Mouse (Mus musculus) embryonic facial prominence, embryonic 10.5 days (tissue): ENCODE results near the gene Tpbgl. TPM values are rescaled to one million over a fixed set of nuclear protein-coding genes. Genes with fewer than 3 reads are reported as not detected.

Experiments used
- DNase-seq: peaks from one replicate; pipeline ENCODE4 v3.0.0-alpha.2; 2017; ENCODE audit warnings: low spot score
- H3K27ac ChIP-seq: fragments of 300-500 bp; sonication (generic); replicated peaks from 2 replicates; pipeline ENCODE4 v1.5.1; 2016; ENCODE audit warnings: mild to moderate bottlenecking
- H3K27me3 ChIP-seq: fragments of 300-500 bp; sonication (generic); replicated peaks from 2 replicates; pipeline ENCODE4 v1.6.1; 2016; ENCODE audit warnings: low read depth, mild to moderate bottlenecking; ENCODE audit not compliant: poor library complexity, severe bottlenecking
- H3K36me3 ChIP-seq: fragments of 300-500 bp; sonication (generic); replicated peaks from 2 replicates; pipeline ENCODE4 v1.6.1; 2016; ENCODE audit warnings: mild to moderate bottlenecking, moderate library complexity
- H3K4me1 ChIP-seq: fragments of 300-500 bp; sonication (generic); 2 replicates; pipeline ENCODE4 v1.6.1; 2016
- H3K4me3 ChIP-seq: fragments of 300-500 bp; sonication (generic); 2 replicates; pipeline ENCODE4 v1.5.1; 2016; ENCODE audit warnings: mild to moderate bottlenecking, moderate library complexity
- H3K9me3 ChIP-seq: fragments of 300-500 bp; sonication (generic); 2 replicates; pipeline ENCODE4 v1.6.1; 2016; ENCODE audit warnings: mild to moderate bottlenecking
- WGBS: fragments of 180-500 bp; shearing (Covaris S2); methylation state at CpG from one replicate; pipeline ENCODE4 v1.1.7; 2016; 5-methylcytosine and 5-hydroxymethylcytosine counted together
- polyA plus RNA-seq: library from polyadenylated mRNA; unstranded; fragments of >200 nt; fragmentation: Nextera tagmentation; extraction: Ambion mirVana; gene quantifications from 2 replicates; pipeline ENCODE4 v1.2.1, GENCODE M21; 2016

Tpbgl gene
- polyA plus RNA-seq, 1 experiment from 2014 or later: 0.60 TPM

DNA sequence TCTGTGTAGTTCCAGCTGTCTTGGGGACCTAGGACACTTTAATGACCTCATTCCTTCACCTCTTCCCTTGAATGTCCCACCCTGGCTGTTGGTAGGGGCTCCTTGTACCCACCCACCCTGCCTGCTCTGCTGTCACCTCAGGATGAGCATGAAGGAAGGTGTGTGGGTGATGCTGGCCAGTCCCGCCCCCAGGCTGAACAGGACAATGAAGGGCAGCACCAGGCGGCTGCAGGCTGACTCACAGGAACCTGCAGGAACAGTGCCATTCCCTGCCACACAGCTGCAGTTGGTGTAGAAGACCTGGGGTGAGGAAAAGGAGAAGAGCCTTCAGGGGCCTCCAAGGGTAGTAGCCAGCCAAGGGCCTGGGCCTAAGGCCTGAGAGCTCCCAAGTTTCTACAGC lies 35.4 kb upstream of the Tpbgl start:
- no peak for DNase-seq
- no peaks in the 10 kb centered on the region for H3K9me3 ChIP-seq
- no peaks in the 10 kb centered on the region for H3K36me3 ChIP-seq
- peaks cover 29% of the 10 kb centered on the region for H3K4me1 ChIP-seq
- 70% methylated on average over 2 of the region's 2 CpGs for WGBS
- no peaks in the 10 kb centered on the region for H3K27me3 ChIP-seq
- H3K27ac ChIP-seq: no peak overlapping the region
- no peak overlapping the region for H3K4me3 ChIP-seq

DNA sequence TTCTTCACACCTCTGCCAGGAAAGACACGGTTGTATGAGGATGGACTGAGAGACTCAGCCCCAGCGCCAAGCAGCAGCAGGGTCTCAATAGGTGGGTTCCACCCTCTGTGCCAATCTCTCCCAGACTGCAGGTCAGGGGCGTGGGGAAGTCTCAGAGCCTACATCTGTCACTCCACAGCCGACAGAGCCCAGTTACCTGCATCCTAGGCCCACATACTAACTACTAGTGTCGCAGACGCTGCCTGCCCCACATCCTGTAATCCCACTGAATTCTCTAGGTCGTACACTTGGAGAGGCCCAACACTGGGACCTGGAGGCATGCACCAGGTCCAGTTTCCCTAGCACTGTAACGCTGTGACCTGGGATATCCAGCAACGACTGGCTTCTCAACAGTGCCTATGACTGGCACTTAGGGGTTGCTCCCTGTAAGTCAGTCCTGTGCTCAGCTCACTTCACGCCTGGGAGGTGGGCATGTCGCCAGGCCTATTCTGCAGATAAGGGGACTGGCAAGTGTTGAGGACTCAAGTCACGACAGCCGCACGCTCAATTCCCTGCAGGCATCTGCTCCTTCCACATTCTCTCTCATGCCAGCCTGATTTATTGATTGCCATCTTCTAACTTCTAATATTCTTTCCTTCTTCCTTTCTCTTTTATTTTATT lies 34.8 kb upstream of the Tpbgl start:
- 81% methylated on average over 14 of the region's 14 CpGs for WGBS
- no peak for DNase-seq

DNA sequence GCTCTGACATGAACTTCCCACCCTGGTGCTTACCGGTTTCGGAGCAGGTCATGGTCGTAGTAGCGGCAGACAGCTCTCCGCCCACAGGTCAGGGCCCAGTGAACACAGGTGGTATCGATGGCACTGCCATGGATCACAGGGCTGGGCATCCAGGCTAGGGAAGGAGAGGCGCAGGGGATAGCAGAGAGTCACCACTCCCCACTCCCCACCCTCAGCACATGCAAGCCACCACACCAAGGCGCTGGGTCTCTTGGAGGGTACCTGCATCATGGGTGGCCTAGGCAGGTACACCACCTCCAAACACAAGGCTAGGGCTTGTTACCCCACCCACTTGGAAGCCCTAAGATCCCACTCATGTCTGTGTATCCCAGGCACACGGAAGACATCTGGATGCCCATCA lies 34.2 kb upstream of the Tpbgl start:
- H3K27me3 ChIP-seq: no peaks in the 10 kb centered on the region
- H3K27ac ChIP-seq: no peak overlapping the region
- H3K36me3 ChIP-seq: no peaks in the 10 kb centered on the region
- H3K4me1 ChIP-seq: peaks cover 21% of the 10 kb centered on the region
- no peaks in the 10 kb centered on the region for H3K9me3 ChIP-seq
- 87% methylated on average over 9 of the region's 9 CpGs for WGBS
- H3K4me3 ChIP-seq: no peak overlapping the region
- no peak for DNase-seq

More for the DNA sequence above, 34.8 kb upstream of the Tpbgl start:
- H3K36me3 ChIP-seq: no peaks in the 10 kb centered on the region
- peaks cover 24% of the 10 kb centered on the region for H3K4me1 ChIP-seq
- H3K27ac ChIP-seq: no peak overlapping the region
- no peaks in the 10 kb centered on the region for H3K27me3 ChIP-seq
- no peak overlapping the region for H3K4me3 ChIP-seq
- H3K9me3 ChIP-seq: no peaks in the 10 kb centered on the region

DNA sequence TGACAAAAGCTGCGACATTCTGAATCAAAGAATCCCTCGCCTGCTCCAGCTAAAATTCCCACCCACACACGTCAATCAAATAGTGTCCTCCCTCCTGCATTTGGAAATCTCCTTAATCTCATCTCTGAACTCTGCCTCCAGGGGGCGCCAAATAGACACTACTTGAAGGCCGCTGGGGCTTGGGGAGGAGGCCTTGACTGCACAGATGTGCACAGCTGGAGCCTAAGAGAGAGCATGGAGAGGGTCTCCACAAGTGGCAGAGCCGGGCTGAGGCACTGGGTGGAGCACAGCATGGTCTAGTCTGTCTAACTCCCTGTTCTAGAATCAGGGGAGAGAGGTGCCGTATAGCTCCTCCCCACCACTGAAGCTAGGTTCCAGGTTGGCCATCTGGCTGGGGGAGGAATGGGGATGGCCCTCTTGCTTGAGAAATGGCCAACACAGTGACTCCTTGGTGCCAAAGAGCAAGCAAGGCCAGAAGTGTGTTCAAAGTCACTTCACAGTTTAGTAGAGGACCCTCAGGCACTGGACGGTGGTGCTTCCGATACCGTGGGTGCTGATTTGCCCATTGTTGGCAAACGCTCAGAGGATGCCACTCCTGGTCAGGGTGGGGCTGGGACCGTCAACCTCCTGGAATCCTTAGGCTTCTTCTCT lies 32.6 kb upstream of the Tpbgl start:
- WGBS: 49% methylated on average over 12 of the region's 12 CpGs

DNA sequence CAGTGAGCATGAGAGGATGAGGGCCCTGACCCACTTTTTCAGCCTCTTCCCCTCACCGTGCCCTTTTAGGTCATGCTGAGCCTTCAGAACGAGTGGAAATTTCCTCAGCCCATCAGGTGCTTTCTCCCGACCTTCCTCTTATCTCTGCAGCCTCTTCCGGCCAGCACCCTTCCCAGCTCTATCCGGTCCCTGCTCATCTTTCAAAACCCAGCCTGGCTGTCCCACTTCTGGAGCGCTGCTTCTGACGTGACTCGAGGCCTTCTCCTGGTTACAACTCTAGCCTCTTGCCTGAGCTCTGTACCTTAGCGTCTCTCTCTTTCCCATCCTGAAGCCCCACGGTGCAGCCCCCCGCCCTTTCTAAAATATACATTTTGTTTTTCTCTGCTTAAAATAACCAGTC lies 27.3 kb upstream of the Tpbgl start:
- WGBS: 84% methylated on average over 11 of the region's 11 CpGs
- no peaks in the 10 kb centered on the region for H3K9me3 ChIP-seq
- no peak overlapping the region for H3K27ac ChIP-seq
- H3K27me3 ChIP-seq: no peaks in the 10 kb centered on the region
- DNase-seq: no peak
- no peaks in the 10 kb centered on the region for H3K36me3 ChIP-seq
- H3K4me3 ChIP-seq: no peak overlapping the region
- 0 out of 2 replicates have a peak, but pooled peaks cover under 1% of the 10 kb centered on the region for H3K4me1 ChIP-seq

More for the DNA sequence above, 32.6 kb upstream of the Tpbgl start:
- no peak overlapping the region for H3K4me3 ChIP-seq
- no peaks in the 10 kb centered on the region for H3K27me3 ChIP-seq
- H3K4me1 ChIP-seq: peaks cover 6% of the 10 kb centered on the region
- H3K9me3 ChIP-seq: no peaks in the 10 kb centered on the region
- H3K36me3 ChIP-seq: no peaks in the 10 kb centered on the region
- DNase-seq: peak; percentile 86
- H3K27ac ChIP-seq: no peak overlapping the region

DNA sequence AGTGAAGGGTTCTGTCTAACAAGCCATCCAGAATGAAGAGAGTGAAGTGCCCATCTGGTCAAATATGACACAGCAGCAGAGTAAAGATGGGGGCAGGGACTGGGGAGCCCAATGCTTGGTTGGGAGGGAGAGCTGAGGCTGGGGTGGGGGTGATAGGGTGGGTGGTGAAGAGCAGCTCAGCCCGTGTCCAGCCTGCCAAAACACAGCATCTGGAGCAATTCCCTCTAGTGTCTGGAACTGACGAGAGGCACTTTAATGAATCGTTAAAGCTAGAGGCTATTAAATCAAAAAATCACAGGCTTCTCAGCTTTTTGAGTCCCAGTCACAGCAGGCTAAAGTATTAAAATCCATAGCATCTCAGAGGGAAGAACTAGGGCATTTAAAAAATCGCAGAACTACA lies 22.7 kb upstream of the Tpbgl start:
- no peaks in the 10 kb centered on the region for H3K27me3 ChIP-seq
- H3K27ac ChIP-seq: no peak overlapping the region
- H3K4me1 ChIP-seq: no peaks in the 10 kb centered on the region
- no peaks in the 10 kb centered on the region for H3K36me3 ChIP-seq
- no peaks in the 10 kb centered on the region for H3K9me3 ChIP-seq
- 74% methylated on average over 4 of the region's 4 CpGs for WGBS
- no peak for DNase-seq
- no peak overlapping the region for H3K4me3 ChIP-seq

DNA sequence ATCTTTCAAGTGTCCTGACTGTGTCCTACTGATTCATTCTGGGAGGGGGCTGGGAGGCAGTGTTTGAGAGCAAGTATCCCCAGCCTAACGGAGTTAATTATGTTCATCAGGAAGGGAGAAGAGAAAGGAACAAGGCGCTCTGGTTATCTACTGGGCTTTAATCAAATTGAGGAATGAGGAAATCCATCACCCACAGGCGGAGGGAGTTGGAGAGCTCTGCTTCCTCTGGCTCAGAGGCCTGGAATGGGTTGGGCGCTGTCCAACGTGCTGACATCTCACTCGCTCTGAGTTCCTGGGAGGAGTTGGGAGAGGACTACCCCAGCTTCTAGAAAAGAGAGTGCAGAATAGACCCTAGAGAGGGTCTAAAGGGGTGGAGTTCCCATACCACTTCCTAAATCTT lies 21.7 kb upstream of the Tpbgl start:
- no peaks in the 10 kb centered on the region for H3K9me3 ChIP-seq
- peak; percentile 77 for DNase-seq
- no peaks in the 10 kb centered on the region for H3K27me3 ChIP-seq
- 6% methylated on average over 6 of the region's 6 CpGs for WGBS
- H3K36me3 ChIP-seq: no peaks in the 10 kb centered on the region
- H3K4me3 ChIP-seq: no peak overlapping the region
- no peaks in the 10 kb centered on the region for H3K4me1 ChIP-seq
- no peak overlapping the region for H3K27ac ChIP-seq

DNA sequence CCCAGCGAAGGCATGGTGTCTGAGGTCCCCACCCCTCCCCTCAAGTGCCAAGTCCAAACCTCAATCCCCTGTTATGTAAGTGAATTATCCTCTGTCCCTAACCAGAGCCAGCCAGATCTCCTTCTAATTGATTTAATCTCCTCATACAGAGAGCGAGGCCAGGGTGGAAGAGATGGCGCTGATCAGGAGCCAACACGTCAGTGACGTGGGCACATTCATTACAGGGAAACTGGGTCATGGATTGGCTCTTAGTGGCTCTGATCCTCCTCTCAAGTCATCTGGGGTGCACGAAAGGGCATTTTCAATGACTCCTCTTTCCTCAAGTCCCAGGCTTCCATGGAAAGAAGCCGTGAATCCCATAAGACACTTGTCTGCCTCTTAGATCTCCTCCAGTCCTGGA lies 17.8 kb upstream of the Tpbgl start:
- H3K4me3 ChIP-seq: no peak overlapping the region
- H3K27me3 ChIP-seq: peaks cover 26% of the 10 kb centered on the region
- H3K36me3 ChIP-seq: no peaks in the 10 kb centered on the region
- no peak for DNase-seq
- H3K27ac ChIP-seq: no peak overlapping the region
- peaks cover 10% of the 10 kb centered on the region; the same call in 1 of the 2 replicates for H3K4me1 ChIP-seq
- WGBS: 83% methylated on average over 7 of the region's 7 CpGs
- no peaks in the 10 kb centered on the region for H3K9me3 ChIP-seq

DNA sequence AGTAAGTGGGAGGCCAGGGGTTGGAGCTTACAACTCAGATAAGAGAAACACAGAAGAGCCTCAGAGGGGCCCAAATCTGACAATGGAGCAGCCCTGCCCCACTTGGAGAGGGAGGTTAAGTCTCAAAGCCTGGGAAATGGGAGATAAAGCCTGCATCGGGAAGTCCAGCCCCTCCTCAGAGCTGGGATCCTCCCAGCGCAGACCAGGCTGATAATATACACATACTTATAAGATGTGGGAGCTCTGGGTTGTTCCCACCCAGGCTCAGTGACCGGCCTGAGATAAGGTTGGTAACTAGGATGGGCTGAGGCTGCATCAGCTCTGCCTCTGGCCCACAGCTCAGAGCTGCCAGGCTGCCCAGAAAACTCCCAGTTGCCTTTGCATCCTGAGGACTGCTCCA lies 15.2 kb upstream of the Tpbgl start:
- Histone ChIP-seq H3K9me3 (no peaks in the 10 kb centered on the region), H3K4me1 (peaks cover 12% of the 10 kb centered on the region; the same call in 1 of the 2 replicates), H3K27me3 (peaks cover 28% of the 10 kb centered on the region), H3K27ac (no peak overlapping the region), H3K4me3 (no peak overlapping the region), H3K36me3 (no peaks in the 10 kb centered on the region)
- 57% methylated on average over 3 of the region's 3 CpGs for WGBS
- no peak for DNase-seq

DNA sequence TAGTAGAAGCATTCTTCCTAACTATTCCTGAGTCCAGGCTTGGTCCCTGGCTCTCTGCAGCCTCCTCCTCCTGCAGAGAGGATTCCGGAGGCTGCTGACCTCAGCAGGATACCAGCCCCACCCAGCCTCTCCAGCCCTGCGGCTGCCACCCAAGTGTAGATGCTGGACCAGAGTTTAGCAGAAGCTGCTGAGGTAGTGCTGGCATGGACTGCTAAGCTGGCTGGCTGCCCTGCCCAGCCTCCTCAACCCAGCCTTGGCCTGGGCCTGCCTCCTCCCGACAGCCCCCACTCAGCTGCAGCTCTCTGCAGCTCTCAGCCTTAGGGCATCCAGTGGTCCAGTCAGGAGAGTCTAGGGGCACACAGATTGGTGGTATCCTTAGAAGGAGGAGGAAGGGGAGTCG lies 14.3 kb upstream of the Tpbgl start:
- no peak for DNase-seq
- H3K9me3 ChIP-seq: no peaks in the 10 kb centered on the region
- no peak overlapping the region for H3K27ac ChIP-seq
- H3K27me3 ChIP-seq: peaks cover 36% of the 10 kb centered on the region
- peaks cover 12% of the 10 kb centered on the region; the same call in 1 of the 2 replicates for H3K4me1 ChIP-seq
- WGBS: 39% methylated on average over 4 of the region's 4 CpGs
- H3K4me3 ChIP-seq: no peak overlapping the region
- no peaks in the 10 kb centered on the region for H3K36me3 ChIP-seq

DNA sequence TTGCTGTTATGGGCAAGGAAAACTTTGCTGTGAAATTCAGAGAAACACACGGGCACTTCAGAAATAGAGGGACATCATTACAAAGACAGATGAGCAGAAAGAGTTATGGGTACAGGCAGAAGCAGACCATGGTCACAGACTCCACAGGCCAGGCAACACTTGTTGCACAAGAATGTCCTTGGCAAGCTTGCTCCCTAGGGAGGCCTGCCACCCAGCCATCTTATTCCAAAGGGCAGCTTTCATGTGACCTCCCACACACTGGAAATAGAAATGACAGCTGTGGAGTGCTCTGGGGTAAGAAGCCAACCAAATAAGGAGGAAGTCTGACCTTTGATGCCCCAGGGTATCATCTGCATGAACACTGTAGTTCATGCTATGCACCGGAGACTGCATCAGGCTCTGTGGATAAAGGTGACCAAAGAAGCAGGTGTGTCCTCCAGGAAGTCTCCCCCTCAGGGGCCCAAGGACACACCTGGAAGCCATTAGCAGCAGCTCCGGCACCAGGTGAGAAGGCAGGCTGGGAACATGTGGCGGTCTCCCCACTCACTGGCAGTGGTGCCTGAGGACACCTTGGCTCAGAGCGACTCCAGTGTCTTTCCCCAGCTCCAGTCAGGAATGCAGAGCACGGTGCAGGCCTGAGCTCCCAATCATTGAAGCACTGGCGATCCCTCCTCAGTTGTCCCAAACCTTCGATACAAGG lies 7.2 kb upstream of the Tpbgl start:
- no peaks in the 10 kb centered on the region for H3K9me3 ChIP-seq
- no peak overlapping the region for H3K27ac ChIP-seq
- peaks cover 53% of the 10 kb centered on the region for H3K27me3 ChIP-seq
- 67% methylated on average over 8 of the region's 8 CpGs for WGBS
- H3K4me1 ChIP-seq: 0 out of 2 replicates have a peak, but pooled peaks cover 3% of the 10 kb centered on the region
- no peaks in the 10 kb centered on the region for H3K36me3 ChIP-seq
- H3K4me3 ChIP-seq: no peak overlapping the region
- DNase-seq: no peak

DNA sequence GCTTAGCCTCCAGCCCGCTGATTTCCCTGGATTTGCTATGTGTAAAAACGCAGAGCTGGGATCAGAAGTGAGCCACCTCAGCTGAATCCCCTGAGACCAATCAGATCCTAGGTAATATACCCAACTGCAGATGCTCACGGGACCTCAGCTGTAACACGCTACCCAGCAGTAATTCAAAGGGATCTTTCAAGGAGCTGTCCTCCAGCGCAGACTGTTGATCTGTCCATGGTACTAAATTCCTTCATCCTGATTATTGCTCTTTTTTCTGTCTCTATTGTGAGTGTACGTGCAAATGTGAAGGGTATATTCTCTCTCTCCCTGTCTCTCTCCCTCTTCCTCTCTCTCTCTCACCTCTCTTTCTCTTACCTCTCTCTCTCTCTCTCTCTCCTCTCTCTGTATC lies 5.4 kb upstream of the Tpbgl start:
- no peak overlapping the region for H3K4me3 ChIP-seq
- no peaks in the 10 kb centered on the region for H3K9me3 ChIP-seq
- peaks cover 71% of the 10 kb centered on the region for H3K27me3 ChIP-seq
- WGBS: 13% methylated on average over 6 of the region's 6 CpGs
- no peak for DNase-seq
- H3K36me3 ChIP-seq: no peaks in the 10 kb centered on the region
- H3K4me1 ChIP-seq: peaks cover 5% of the 10 kb centered on the region
- H3K27ac ChIP-seq: no peak overlapping the region

DNA sequence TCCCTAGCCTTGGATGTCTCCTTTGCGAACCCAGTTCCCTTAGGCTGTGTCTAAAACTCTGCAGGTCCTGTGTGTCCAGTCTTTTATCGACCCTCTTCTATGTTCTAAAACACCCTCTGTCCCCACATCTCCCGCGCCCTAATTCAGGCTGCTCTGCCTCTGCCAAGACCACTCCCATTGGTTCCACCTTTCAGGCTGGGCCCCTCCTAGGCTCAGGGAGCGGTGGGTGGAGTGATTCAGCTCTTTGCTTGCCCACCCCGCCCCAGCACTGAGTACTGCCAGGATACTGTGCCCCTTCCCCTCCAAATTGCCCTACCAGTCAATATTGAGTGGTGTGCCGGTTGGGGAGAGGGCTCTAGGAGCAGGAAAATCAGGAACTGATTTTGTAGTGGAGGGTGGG lies 463 bp upstream of the Tpbgl start:
- H3K27ac ChIP-seq: no peak overlapping the region
- H3K9me3 ChIP-seq: no peaks in the 10 kb centered on the region
- H3K4me1 ChIP-seq: peaks cover 24% of the 10 kb centered on the region
- no peaks in the 10 kb centered on the region for H3K36me3 ChIP-seq
- H3K27me3 ChIP-seq: peaks cover 95% of the 10 kb centered on the region
- peak overlapping the region; percentile 63 for H3K4me3 ChIP-seq
- no peak for DNase-seq
- 5% methylated on average over 7 of the region's 7 CpGs for WGBS
